Mouse (Mus musculus): Measurements from ENCODE around the gene Gm9. TPM values are rescaled to one million over a fixed set of nuclear protein-coding genes. Genes with fewer than 3 reads are reported as not detected.
"Not testable (repeated sequence)": the region's sequence is repeated elsewhere in the genome, so short reads cannot be mapped to it uniquely, and the experiment has no call there.

The Gm9 gene
- not detected for total RNA-seq (2022)

DNA sequence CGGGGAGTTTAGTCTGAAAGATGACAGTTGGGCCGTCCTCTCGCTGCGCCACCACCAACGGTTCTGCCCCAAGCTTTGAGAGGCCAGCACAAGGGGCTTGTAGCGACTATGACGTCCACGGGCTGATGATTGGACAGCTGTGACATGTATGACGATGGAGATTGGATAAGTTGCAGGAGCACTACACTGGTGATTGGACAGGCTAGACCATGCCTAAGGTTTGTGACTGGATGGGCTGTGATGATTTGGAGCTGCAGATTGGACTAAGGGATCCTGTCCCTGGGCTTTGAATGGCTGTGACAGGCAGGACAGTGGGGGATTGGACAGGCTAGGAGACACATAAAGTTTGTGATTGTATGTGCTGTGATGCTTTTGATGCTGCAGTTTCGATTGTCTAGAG, at the start of gene Gm9:
TSS of gene Gm9 (minus strand) at position 101 of the 400 bp plus-strand sequence.
- DNase-seq, result no peak

DNA sequence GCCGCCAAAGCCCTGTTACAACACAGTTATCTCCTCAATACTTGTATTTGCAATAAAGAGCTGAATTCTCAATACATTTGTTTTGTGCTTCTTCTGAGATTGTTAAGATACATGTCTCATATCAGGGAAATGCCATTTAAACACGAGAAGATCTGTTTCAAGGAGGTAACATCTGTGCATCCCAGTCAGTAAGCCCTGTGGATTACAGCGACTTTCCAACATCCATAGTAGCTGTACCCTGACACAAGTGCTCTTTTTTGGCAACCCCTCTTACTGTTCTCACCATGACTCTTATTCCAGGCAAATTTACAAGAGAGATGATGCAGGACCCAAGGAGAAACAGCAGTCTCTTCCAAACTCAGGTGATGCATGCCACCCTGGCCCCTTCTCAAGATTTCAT, 38.8 kb upstream of the Gm9 start, which contains the start of gene Rhox3a:
TSS of gene Rhox3a (plus strand) at position 301 of the 400 bp plus-strand sequence.
- not testable (repeated sequence) for DNase-seq

DNA sequence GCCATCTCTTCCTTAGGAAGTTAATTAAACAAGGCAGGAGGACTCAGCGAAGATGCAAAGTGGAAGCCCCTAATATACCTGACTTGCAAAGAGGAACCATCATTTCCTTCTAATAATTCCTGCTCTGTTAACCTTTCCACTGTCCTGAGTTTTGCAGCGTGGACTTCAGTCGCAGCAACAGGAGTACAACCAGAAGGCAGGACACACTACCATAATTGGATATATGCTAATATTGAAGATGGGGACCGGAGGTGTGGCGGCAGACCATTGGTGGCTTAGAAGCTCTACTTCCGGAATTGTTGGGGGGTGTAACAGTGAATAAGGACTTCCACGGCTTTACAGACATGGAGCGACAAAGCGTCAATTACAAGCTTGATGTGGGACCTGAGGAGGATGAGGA, 33.8 kb upstream of the Gm9 start, which contains the start of gene Rhox2a:
TSS of gene Rhox2a (plus strand) at position 301 of the 400 bp plus-strand sequence.
- not testable (repeated sequence) for DNase-seq

DNA sequence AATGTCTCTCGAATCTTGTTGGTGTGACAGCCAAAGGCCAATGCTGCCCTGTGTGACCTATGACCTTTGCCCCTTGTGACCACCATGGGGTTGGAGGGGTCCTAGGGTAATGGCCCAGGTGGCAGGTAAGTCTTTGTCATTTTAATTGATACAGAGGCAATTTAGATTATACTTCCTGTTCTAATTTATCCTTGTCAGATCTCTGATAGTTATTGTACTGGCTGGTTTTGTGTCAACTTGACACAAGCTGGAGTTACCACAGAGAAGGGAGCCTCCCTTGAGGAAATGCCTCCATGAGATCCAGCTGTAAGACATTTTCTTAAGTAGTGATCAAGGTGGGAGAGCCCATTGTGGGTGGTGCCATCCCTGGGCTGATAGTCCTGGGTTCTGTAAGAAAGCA, 11.3 kb upstream of the Gm9 start, which contains the start of gene Rhox1:
TSS of gene Rhox1 (minus strand) at position 101 of the 400 bp plus-strand sequence.
- DNase-seq, result not testable (repeated sequence)

DNA sequence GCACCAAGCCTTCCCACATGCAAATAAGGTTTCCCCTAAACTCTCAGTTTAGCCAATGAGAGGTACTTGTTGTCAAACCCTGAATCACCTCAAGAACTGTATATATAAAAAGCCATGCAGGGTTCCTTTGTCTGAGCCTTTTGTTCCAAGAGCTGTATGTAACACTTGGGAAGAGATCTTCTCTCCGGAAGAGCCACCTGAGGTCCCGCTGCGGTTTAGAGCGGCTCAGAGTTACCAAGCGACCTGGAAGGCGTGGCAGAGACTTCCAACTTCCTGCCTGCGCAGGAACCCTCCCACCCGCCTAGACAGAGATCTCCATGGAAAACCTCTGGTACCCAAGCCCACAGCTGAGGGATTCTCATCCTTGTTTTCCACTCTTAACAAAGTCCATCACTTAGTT, 12.2 kb downstream of the Gm9 start:
- no peak for DNase-seq

DNA sequence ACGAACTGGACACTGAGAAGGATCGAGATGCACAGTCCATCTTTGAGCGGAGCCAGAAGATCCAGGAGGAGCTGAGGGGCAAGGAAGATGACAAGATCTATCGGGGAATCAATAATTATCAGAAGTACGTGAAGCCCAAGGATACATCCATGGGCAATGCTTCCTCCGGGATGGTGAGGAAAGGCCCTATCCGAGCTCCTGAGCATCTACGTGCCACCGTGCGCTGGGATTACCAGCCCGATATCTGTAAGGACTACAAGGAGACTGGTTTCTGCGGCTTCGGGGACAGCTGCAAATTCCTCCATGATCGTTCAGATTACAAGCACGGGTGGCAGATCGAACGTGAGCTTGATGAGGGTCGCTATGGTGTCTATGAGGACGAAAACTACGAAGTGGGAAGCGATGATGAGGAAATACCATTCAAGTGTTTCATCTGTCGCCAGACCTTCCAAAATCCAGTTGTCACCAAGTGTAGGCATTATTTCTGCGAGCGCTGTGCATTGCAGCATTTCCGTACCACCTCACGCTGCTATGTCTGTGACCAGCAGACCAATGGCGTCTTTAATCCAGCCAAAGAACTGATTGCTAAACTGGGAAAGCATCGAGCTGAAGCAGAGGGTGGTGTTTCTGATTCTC, 19.0 kb downstream of the Gm9 start:
- DNase-seq, result no peak

DNA sequence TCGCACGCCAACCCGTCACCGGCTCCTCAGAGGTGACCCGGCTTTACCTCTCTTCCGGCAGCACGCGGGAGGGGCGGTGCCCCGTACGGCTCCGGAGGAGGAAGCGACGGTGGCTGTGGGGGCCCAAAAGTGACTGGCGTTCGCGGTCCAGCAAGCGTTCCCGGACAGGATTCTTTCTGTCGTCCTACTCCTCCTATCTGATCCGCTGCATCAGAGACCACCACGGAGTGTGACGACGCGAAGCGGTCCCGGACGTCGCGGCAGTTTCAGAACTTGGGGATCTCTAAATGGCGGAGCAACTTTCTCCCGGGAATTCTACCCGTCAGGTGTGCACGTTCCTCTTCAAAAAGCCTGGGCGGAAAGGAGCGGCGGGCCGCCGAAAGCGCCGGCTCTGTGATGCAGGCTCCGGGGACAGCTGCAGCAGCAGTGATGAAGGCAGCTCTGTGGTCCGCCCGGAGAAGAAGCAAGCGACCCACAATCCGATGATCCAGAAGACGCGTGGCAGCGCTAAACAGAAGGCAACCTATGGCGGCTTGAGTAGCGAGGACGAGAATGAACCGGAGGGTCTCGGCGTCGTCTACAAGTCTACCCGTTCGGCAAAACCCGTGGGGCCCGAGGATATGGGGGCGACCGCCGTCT, 19.6 kb downstream of the Gm9 start, which contains the start of the genes Ndufa1 and Rnf113a1:
TSS of gene Ndufa1 (minus strand) at position 59 of the 639 bp plus-strand sequence.
TSS of gene Rnf113a1 (plus strand) at position 141 of the 639 bp plus-strand sequence.
- peak; percentile 75 for DNase-seq

DNA sequence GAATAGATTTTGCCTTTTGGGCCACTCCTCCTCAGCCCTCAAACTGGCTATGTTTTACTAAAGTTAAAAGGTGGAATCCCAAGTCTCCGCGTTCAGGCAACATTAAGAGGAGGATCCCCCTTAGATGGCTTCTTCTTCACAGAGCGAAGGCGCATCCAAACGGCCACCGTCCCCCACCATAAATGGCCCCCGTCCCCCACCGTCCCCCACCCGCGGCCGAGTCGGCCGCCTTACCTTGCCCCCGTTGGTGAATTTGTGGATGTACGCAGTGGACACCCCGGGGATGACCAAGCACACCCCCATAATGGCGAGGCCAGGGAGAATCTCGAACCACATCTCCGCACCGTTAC, 20.1 kb downstream of the Gm9 start:
- no peak for DNase-seq

DNA sequence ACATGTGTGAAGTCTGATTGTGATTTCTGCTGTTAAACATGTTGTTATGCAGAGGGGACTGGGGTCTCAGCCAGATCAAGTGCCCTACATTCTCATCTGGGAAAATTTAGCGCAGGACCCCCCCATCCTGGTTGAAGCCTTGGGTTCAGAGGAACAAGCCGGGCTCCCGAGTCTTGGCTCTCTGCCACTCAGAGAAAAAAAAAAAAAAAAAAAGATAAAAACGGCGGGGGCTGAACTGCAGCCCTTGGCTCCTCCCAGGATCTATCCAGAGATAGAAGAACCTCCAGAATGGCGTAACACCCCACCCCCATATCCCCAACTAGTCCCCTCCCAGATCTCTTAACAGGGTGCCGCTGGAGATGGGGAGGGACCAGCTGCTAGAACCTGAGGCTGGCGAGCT, 26.4 kb downstream of the Gm9 start:
- DNase-seq, result not testable (repeated sequence)

DNA sequence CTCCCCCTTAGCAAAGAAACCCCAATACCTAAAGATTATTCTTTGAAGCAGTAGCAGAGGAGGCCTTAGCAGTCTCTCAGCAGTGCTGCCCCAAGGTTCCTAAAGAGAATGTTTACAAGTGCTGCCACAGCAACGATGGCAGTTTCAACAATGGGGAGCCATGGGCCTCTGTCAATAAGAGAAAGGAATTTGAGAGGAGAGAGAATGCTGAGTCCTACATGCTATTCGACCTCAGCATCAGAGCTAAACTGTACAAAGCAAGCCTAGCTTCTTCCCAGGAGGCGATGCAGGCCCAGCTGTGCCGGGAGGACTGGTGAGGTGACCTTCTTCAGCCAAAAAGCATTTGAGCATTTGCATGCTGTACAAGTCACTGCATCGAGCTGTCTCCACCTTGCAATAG, 42.1 kb downstream of the Gm9 start, which contains the start of gene Akap14:
TSS of gene Akap14 (minus strand) at position 101 of the 400 bp plus-strand sequence.
- DNase-seq, result no peak

DNA sequence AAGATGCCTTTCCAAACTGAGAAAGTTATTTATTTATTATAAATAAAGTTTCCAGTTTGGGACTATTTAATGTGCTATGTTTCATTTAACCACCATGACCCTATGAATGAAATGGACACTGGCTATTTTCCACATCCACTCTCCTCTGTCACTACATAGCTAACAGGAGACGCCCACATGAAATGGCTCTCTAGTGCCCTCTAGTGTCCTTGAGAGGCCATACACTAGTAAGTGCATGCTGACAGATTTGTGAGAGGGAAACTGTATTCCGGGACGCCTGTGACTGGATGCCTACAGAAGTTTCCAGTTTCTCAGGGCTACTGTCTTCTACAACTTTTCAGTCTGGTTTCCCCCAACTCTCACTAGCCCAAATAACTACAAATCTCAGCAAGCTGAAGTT, 43.8 kb downstream of the Gm9 start:
- no peak for DNase-seq

DNA sequence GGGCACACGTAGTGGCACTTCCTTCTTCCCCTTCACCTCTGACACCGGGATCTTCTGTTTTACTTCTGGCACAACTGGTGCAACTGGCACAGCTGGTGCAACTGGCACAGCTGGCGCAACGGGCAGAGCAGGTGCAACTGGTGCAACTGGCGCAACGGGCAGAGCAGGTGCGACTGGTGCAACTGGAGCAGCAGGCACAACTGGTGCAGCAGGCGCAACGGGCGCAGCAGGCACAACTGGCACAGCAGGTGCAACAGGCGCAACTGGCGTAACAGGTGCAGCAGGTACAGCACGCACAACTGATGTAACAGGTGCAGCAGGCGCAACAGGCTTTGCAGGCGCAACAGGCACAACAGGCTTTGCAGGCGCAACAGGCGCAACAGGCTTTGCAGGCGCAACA, 47.7 kb downstream of the Gm9 start:
- no peak for DNase-seq

DNA sequence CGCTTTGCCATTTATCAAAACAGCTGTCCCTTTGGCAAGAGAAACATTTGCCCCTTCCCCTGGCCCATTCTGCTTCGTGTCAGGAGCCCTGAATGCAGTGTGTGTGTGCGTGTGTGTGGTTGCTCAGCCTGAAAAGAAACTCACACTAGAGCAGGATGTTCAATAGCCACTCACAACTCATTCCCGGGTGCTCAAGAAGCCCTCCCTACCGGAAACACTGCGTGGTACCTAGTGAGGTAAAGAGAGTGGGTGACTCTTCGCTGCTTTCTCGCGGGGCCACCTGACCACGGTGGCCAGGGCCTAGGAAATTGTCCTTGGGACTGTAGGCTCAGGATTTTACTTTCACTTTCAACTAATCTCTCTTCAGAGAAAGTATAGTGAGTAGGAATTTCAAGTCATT, 49.7 kb downstream of the Gm9 start:
- DNase-seq, result no peak

Other genes with a start within 250 kb of the Gm9 start
- 10 to 100 TPM; 21.4 to 45.9 (median 31.0) TPM for gene Sept6, start 219.2 kb downstream of the Gm9 start, total RNA-seq (2022)
- 1 to 10 TPM in 2 of 4 experiments, under 1 TPM in 2; 0.63 to 5.0 (median 1.9) TPM for gene Sowahd, start 162.2 kb downstream of the Gm9 start, total RNA-seq (2022)
- 100 to 1,000 TPM; 509 to 573 (median 523) TPM for gene Rpl39, start 125.6 kb downstream of the Gm9 start, total RNA-seq (2022)
- 10 to 100 TPM; 14.7 to 27.6 (median 19.3) TPM for gene Upf3b, start 100.7 kb downstream of the Gm9 start, total RNA-seq (2022)
- 10 to 100 TPM; 13.3 to 19.1 (median 18.7) TPM for gene Nkap, start 84.2 kb downstream of the Gm9 start, total RNA-seq (2022)
- gene Akap14, start 42.2 kb downstream of the Gm9 start, total RNA-seq (2022), result not detected
- gene Ndufa1, start 19.9 kb downstream of the Gm9 start, total RNA-seq (2022), result 100 to 1,000 TPM; 250 to 390 (median 291) TPM
- gene Rnf113a1, start 19.8 kb downstream of the Gm9 start, total RNA-seq (2022), result 1 to 10 TPM; 4.6 to 5.5 (median 5.3) TPM
- not detected for gene Rhox1, start 11.2 kb upstream of the Gm9 start, total RNA-seq (2022)
- gene Rhox2a, start 33.9 kb upstream of the Gm9 start, total RNA-seq (2022), result not detected
- not detected for gene Rhox3a, start 38.9 kb upstream of the Gm9 start, total RNA-seq (2022)
- not detected for gene Rhox4a, start 54.3 kb upstream of the Gm9 start, total RNA-seq (2022)
- not detected for gene Rhox3a2, start 169.0 kb upstream of the Gm9 start, total RNA-seq (2022)
- gene Rhox4a2, start 179.8 kb upstream of the Gm9 start, total RNA-seq (2022), result not detected
- not detected for gene Rhox2b, start 201.0 kb upstream of the Gm9 start, total RNA-seq (2022)
- not detected for gene Rhox4b, start 221.5 kb upstream of the Gm9 start, total RNA-seq (2022)
- gene Rhox2c, start 242.6 kb upstream of the Gm9 start, total RNA-seq (2022), result not detected
- not detected for gene Rhox3c, start 247.5 kb upstream of the Gm9 start, total RNA-seq (2022)

Data from adrenal gland, adult 8-10 months (tissue).